Mouse (Mus musculus): ENCODE results near the gene Mrpl4. TPM values are rescaled to one million over a fixed set of nuclear protein-coding genes. Genes with fewer than 3 reads are reported as not detected.

Gene Mrpl4
- polyA plus RNA-seq, 1 experiment, result 45.1 TPM

GRCm38 (mm10) chr9:21011846-21012312 lies 9.3 kb downstream of the Mrpl4 start:
- Histone ChIP-seq H3K4me1 (ENCODE audit: control insufficient read depth, insufficient read depth, low read length) (no peaks in the 10 kb centered on the region), H3K36me3 (ENCODE audit: control insufficient read depth, insufficient read depth, low read length, poor library complexity, severe bottlenecking) (peaks cover 12% of the 10 kb centered on the region), H3K9me3 (replicated peaks; ENCODE audit: control insufficient read depth, insufficient read depth, low read length, poor library complexity, severe bottlenecking) (no peaks in the 10 kb centered on the region), H3K4me3 (ENCODE audit: low read depth, low read length) (no peak overlapping the region), H3K9ac (ENCODE audit: low read depth, poor library complexity, severe bottlenecking) (no peak overlapping the region), H3K27me3 (ENCODE audit: control insufficient read depth, insufficient read depth, low read length, poor library complexity, severe bottlenecking) (no peaks in the 10 kb centered on the region), H3K27ac (ENCODE audit: insufficient read depth, low read length) (no peak overlapping the region)
- TF ChIP-seq EP300 (IDR thresholded peaks at IDR 0.05; ENCODE audit: insufficient read depth, low read depth, low read length), result no peak
- no peak for TF ChIP-seq POLR2A (IDR thresholded peaks at IDR 0.05; ENCODE audit: insufficient read depth, low read length)
- no peak for TF ChIP-seq CTCF (IDR thresholded peaks at IDR 0.05; ENCODE audit: low read depth, low read length)

GRCm38 (mm10) chr9:21012368-21012767 lies 9.8 kb downstream of the Mrpl4 start:
- peaks cover 8% of the 10 kb centered on the region for H3K36me3 ChIP-seq (ENCODE audit: control insufficient read depth, insufficient read depth, low read length, poor library complexity, severe bottlenecking)
- no peak overlapping the region for H3K27ac ChIP-seq (ENCODE audit: insufficient read depth, low read length)
- TF ChIP-seq POLR2A (IDR thresholded peaks at IDR 0.05; ENCODE audit: insufficient read depth, low read length) (no peak), EP300 (IDR thresholded peaks at IDR 0.05; ENCODE audit: insufficient read depth, low read depth, low read length) (no peak), CTCF (IDR thresholded peaks at IDR 0.05; ENCODE audit: low read depth, low read length) (no peak)
- no peak overlapping the region for H3K4me3 ChIP-seq (ENCODE audit: low read depth, low read length)
- H3K9ac ChIP-seq (ENCODE audit: low read depth, poor library complexity, severe bottlenecking), result no peak overlapping the region
- no peaks in the 10 kb centered on the region for H3K4me1 ChIP-seq (ENCODE audit: control insufficient read depth, insufficient read depth, low read length)
- no peaks in the 10 kb centered on the region for H3K27me3 ChIP-seq (ENCODE audit: control insufficient read depth, insufficient read depth, low read length, poor library complexity, severe bottlenecking)
- H3K9me3 ChIP-seq (replicated peaks; ENCODE audit: control insufficient read depth, insufficient read depth, low read length, poor library complexity, severe bottlenecking), result no peaks in the 10 kb centered on the region

- H3K27me3 ChIP-seq (ENCODE audit: control insufficient read depth, insufficient read depth, low read length, poor library complexity, severe bottlenecking), result no peaks in the 10 kb centered on the region
- H3K9me3 ChIP-seq (replicated peaks; ENCODE audit: control insufficient read depth, insufficient read depth, low read length, poor library complexity, severe bottlenecking), result no peaks in the 10 kb centered on the region
- peak overlapping the region; percentile 31 for H3K9ac ChIP-seq (ENCODE audit: low read depth, poor library complexity, severe bottlenecking)
- H3K27ac ChIP-seq (ENCODE audit: insufficient read depth, low read length), result no peak overlapping the region
- H3K4me3 ChIP-seq (ENCODE audit: low read depth, low read length), result peak overlapping the region; percentile 83
- TF ChIP-seq POLR2A (IDR thresholded peaks at IDR 0.05; ENCODE audit: insufficient read depth, low read length) (no peak), CTCF (IDR thresholded peaks at IDR 0.05; ENCODE audit: low read depth, low read length) (no peak), EP300 (IDR thresholded peaks at IDR 0.05; ENCODE audit: insufficient read depth, low read depth, low read length) (peak; percentile 91; the same call in 1 of the 2 replicates)
- peaks cover 7% of the 10 kb centered on the region; the same call in 1 of the 2 replicates for H3K36me3 ChIP-seq (ENCODE audit: control insufficient read depth, insufficient read depth, low read length, poor library complexity, severe bottlenecking)
- H3K4me1 ChIP-seq (ENCODE audit: control insufficient read depth, insufficient read depth, low read length), result peaks cover 3% of the 10 kb centered on the region
These were observed 12.4 kb downstream of the Mrpl4 start for GRCm38 (mm10) chr9:21014691-21015570.

GRCm38 (mm10) chr9:21015571-21016130 lies 13.1 kb downstream of the Mrpl4 start, which contains the start of gene Icam1:
Gene Icam1 (plus strand): TSS chr9:21015985.
- Histone ChIP-seq H3K27me3 (ENCODE audit: control insufficient read depth, insufficient read depth, low read length, poor library complexity, severe bottlenecking) (no peaks in the 10 kb centered on the region), H3K36me3 (ENCODE audit: control insufficient read depth, insufficient read depth, low read length, poor library complexity, severe bottlenecking) (peaks cover 9% of the 10 kb centered on the region; the same call in 1 of the 2 replicates), H3K4me3 (ENCODE audit: low read depth, low read length) (peak within 1 kb of the TSS; percentile 83), H3K9ac (ENCODE audit: low read depth, poor library complexity, severe bottlenecking) (peak within 1 kb of the TSS; percentile 31), H3K27ac (ENCODE audit: insufficient read depth, low read length) (no peak within 1 kb of the TSS), H3K9me3 (replicated peaks; ENCODE audit: control insufficient read depth, insufficient read depth, low read length, poor library complexity, severe bottlenecking) (no peaks in the 10 kb centered on the region), H3K4me1 (ENCODE audit: control insufficient read depth, insufficient read depth, low read length) (peaks cover 3% of the 10 kb centered on the region)
- TF ChIP-seq EP300 (IDR thresholded peaks at IDR 0.05; ENCODE audit: insufficient read depth, low read depth, low read length) (0 out of 2 replicates have a peak, but pooled peaks have one; percentile 51), POLR2A (IDR thresholded peaks at IDR 0.05; ENCODE audit: insufficient read depth, low read length) (peak; percentile 96), CTCF (IDR thresholded peaks at IDR 0.05; ENCODE audit: low read depth, low read length) (no peak)

- Histone ChIP-seq H3K4me1 (ENCODE audit: control insufficient read depth, insufficient read depth, low read length) (peaks cover 3% of the 10 kb centered on the region), H3K4me3 (ENCODE audit: low read depth, low read length) (peak overlapping the region; percentile 83), H3K36me3 (ENCODE audit: control insufficient read depth, insufficient read depth, low read length, poor library complexity, severe bottlenecking) (peaks cover 16% of the 10 kb centered on the region), H3K9me3 (replicated peaks; ENCODE audit: control insufficient read depth, insufficient read depth, low read length, poor library complexity, severe bottlenecking) (no peaks in the 10 kb centered on the region), H3K27ac (ENCODE audit: insufficient read depth, low read length) (no peak overlapping the region), H3K9ac (ENCODE audit: low read depth, poor library complexity, severe bottlenecking) (peak overlapping the region; percentile 31), H3K27me3 (ENCODE audit: control insufficient read depth, insufficient read depth, low read length, poor library complexity, severe bottlenecking) (no peaks in the 10 kb centered on the region)
- TF ChIP-seq EP300 (IDR thresholded peaks at IDR 0.05; ENCODE audit: insufficient read depth, low read depth, low read length), result peak; percentile 46; the same call in 1 of the 2 replicates
- no peak for TF ChIP-seq POLR2A (IDR thresholded peaks at IDR 0.05; ENCODE audit: insufficient read depth, low read length)
- TF ChIP-seq CTCF (IDR thresholded peaks at IDR 0.05; ENCODE audit: low read depth, low read length), result no peak
These were observed 14.0 kb downstream of the Mrpl4 start for GRCm38 (mm10) chr9:21016331-21017176.
